ENCODE assay signal across 12 mouse cellular contexts in genomic region chr8:11071162-11071561, GRCm38 (mm10).
A peak's percentile ranks its signal among the peaks of the same experiment; 100 is the strongest.
DNase-seq lines count a peak whose midpoint lies in the region; ATAC-seq and TF ChIP-seq lines count a peak whose summit lies in the region.
"Had no signal": no experiment of that assay in that cellular context is flagged by ENCODE, and none has a peak within 500 bp of the region (broad histone marks: within the 10 kb centered on the region; RNA-seq: fewer than 3 reads in every experiment).

No protein-coding gene starts in this region.

- no peak for TF ChIP-seq EP300 in stomach, postnatal 0 days (optimal IDR thresholded peaks at IDR 0.05)

- no peaks in the 10 kb centered on the region for H3K27me3 ChIP-seq in stomach, postnatal 0 days (ENCODE audit: control insufficient read depth, insufficient read depth, low read length)
- H3K27me3 ChIP-seq: forebrain, embryonic 15.5 days had no signal

- H3K4me3 ChIP-seq in stomach, postnatal 0 days (ENCODE audit: low read depth, low read length), result no peak overlapping the region
- H3K4me3 ChIP-seq: forebrain, embryonic 15.5 days had no signal

- peak; percentile 63 for TF ChIP-seq CTCF in stomach, postnatal 0 days (IDR thresholded peaks at IDR 0.05; ENCODE audit: low read depth)

- DNase-seq in gastrocnemius, adult 18-20 months (ENCODE audit: low spot score), result peak; percentile 7
- DNase-seq in gastrocnemius, postnatal 36 days, result no peak
- DNase-seq in testis, postnatal 14 days (ENCODE audit: low spot score), result peak; percentile 16
- DNase-seq in testis, postnatal 10 days (ENCODE audit: low spot score), result no peak
- peak; percentile 50 to 63 for DNase-seq in kidney, postnatal 4 days
- DNase-seq in stomach, postnatal 0 days (ENCODE audit: low spot score), result no peak
- DNase-seq in heart, adult 11 months, result no peak
- DNase-seq: cerebellum, postnatal 25 days; heart, postnatal 4 days; thymus, postnatal 36 days had no signal

- no peaks in the 10 kb centered on the region for H3K9me3 ChIP-seq in stomach, postnatal 0 days (ENCODE audit: control insufficient read depth, low read length)
- H3K9me3 ChIP-seq: forebrain, embryonic 15.5 days had no signal

- no peak overlapping the region for H3K9ac ChIP-seq in stomach, postnatal 0 days (ENCODE audit: low read length)
- H3K9ac ChIP-seq: forebrain, embryonic 15.5 days had no signal

- H3K4me1 ChIP-seq in stomach, postnatal 0 days (replicated peaks; ENCODE audit: control insufficient read depth, insufficient read depth), result no peaks in the 10 kb centered on the region
- H3K4me1 ChIP-seq: forebrain, embryonic 15.5 days had no signal

- H3K36me3 ChIP-seq in stomach, postnatal 0 days (ENCODE audit: control insufficient read depth, insufficient read depth, low read length), result no peaks in the 10 kb centered on the region
- H3K36me3 ChIP-seq: forebrain, embryonic 15.5 days had no signal

- WGBS in stomach, postnatal 0 days, result 56% methylated on average over 2 of the region's 2 CpGs

- no peak overlapping the region for H3K27ac ChIP-seq in stomach, postnatal 0 days (replicated peaks)
- H3K27ac ChIP-seq: forebrain, embryonic 15.5 days had no signal

- ATAC-seq in stomach, postnatal 0 days (ENCODE audit: low FRiP score, low TSS enrichment), result 0 out of 2 replicates have a peak, but pooled peaks have one; percentile 53
- no peak for ATAC-seq in inflammation-experienced regulatory T-cells, adult 6 months
- ATAC-seq: forebrain, embryonic 15.5 days had no signal

- no peak overlapping the region for H3K4me2 ChIP-seq in stomach, postnatal 0 days (replicated peaks; ENCODE audit: low read depth)
- H3K4me2 ChIP-seq: forebrain, embryonic 15.5 days had no signal

- intact Hi-C loops in gastrocnemius, postnatal 36 days (cut with DNase I), result loop anchor here (5.0 kb wide), 1 partner anchor 44 kb away; no protein-coding TSS in a partner anchor

Comparison
In these comparisons a context has a peak if more than half of its experiments do, and no peak if none do; other contexts are left out.
1. DNase-seq: peak in gastrocnemius, adult 18-20 months (single experiment), testis, postnatal 14 days (single experiment) and kidney, postnatal 4 days (2 of 2); none in gastrocnemius, postnatal 36 days (0 of 2), testis, postnatal 10 days (single experiment), stomach, postnatal 0 days (single experiment) and heart, adult 11 months (single experiment).